Mouse (Mus musculus): ENCODE measurements around the gene Crebl2. TPM values are rescaled to one million over a fixed set of nuclear protein-coding genes. Genes with fewer than 3 reads are reported as not detected.

The Crebl2 gene
- polyA plus RNA-seq, 1 experiment from 2014 or later = 6.6 TPM

DNA sequence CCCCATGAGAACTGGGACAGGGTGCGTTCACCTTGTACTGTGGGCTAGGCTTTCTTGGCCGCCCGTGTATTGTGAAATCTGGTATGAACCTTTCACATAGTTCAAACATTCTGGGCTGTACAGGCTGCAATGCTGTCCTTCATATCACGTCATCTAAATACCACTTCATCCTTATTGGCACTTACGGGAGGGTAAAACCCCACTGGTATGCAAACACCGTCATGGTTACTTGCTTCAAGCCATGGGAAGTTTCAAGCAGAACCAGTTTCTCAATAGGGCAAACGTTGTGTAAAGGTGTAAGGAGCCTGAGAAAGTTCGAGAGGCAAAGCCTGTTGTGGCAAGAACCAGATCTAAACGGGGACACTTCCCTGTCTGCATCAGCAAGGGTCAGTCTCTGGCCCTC, 27.3 kb upstream of the Crebl2 start:
- no peak overlapping the region for H3K9ac ChIP-seq (replicated peaks)
- H3K4me1 ChIP-seq (ENCODE audit: insufficient read depth) = peaks cover 7% of the 10 kb centered on the region; the same call in 1 of the 2 replicates
- no peaks in the 10 kb centered on the region for H3K9me3 ChIP-seq (ENCODE audit: low read length)
- peak overlapping the region; percentile 14 for H3K4me2 ChIP-seq (ENCODE audit: low read depth, low read length)
- DNase-seq = no peak
- H3K4me3 ChIP-seq (ENCODE audit: low read depth, low read length) = no peak overlapping the region
- H3K27ac ChIP-seq (ENCODE audit: low read depth) = peak overlapping the region; percentile 9; the same call in 1 of the 2 replicates
- no peaks in the 10 kb centered on the region for H3K27me3 ChIP-seq (ENCODE audit: insufficient read depth, low read length)
- H3K36me3 ChIP-seq (replicated peaks; ENCODE audit: insufficient read depth, low read length) = no peaks in the 10 kb centered on the region
- TF ChIP-seq EP300 (IDR thresholded peaks at IDR 0.05; ENCODE audit: low read depth) (peak; percentile 39), CTCF (IDR thresholded peaks at IDR 0.05; ENCODE audit: low read depth) (no peak)
- peak; percentile 82 for ATAC-seq
- 55% methylated on average over 9 of the region's 9 CpGs for WGBS (ENCODE audit: insufficient replicate concordance)

DNA sequence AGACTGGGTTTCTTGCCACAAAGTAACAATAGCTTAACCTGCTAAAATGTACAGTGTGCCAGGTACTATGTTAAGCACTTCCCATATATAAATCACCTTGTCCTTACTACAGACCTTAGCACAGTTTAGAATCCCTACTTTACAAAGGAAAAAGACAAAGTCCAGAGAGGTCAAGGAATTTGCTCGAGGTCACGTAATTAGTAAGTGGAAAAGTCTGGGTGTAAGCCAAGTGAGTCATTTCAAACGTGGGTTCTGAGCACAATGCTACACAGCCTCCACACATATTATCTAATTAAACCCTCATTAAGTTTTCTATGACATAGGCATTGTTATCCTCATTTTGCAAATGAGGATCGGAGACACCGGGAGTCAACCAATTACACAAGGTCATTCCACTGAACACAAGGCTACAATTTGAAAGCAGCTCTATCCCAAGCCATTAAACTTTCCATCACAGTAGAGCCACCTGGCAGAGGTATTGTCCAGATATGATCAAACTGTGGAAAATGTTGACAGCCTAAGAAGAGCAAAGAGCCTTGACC, 25.1 kb upstream of the Crebl2 start:
- Histone ChIP-seq H3K9ac (replicated peaks) (no peak overlapping the region), H3K36me3 (replicated peaks; ENCODE audit: insufficient read depth, low read length) (no peaks in the 10 kb centered on the region), H3K9me3 (ENCODE audit: low read length) (no peaks in the 10 kb centered on the region), H3K4me1 (ENCODE audit: insufficient read depth) (peaks cover 7% of the 10 kb centered on the region; the same call in 1 of the 2 replicates), H3K27ac (ENCODE audit: low read depth) (no peak overlapping the region), H3K4me3 (ENCODE audit: low read depth, low read length) (no peak overlapping the region), H3K4me2 (ENCODE audit: low read depth, low read length) (no peak overlapping the region), H3K27me3 (ENCODE audit: insufficient read depth, low read length) (no peaks in the 10 kb centered on the region)
- no peak for DNase-seq
- TF ChIP-seq EP300 (IDR thresholded peaks at IDR 0.05; ENCODE audit: low read depth) (no peak), CTCF (IDR thresholded peaks at IDR 0.05; ENCODE audit: low read depth) (no peak)
- WGBS (ENCODE audit: insufficient replicate concordance) = 68% methylated on average over 5 of the region's 5 CpGs
- no peak for ATAC-seq

DNA sequence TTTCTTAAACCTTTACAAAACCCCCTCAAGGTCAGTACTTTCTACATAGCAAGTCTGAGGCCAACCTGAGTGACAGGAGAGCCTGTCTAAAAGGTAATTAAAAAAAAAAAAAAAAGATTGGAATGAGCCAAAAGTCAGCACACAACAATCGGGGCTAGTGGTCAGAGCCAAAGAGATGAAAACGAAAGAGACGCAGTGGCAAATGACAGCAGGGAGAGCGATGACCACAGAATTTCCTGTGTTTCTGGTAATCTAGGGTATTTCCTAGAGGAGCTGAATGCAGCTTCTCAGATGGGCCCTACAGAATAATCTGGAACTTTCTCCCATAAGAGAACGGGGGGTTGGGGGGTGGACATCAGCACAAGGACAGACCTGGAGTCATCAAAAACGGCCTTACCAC, 23.8 kb upstream of the Crebl2 start:
- DNase-seq (no peak), ATAC-seq (no peak)
- Histone ChIP-seq H3K36me3 (replicated peaks; ENCODE audit: insufficient read depth, low read length) (no peaks in the 10 kb centered on the region), H3K27me3 (ENCODE audit: insufficient read depth, low read length) (no peaks in the 10 kb centered on the region), H3K27ac (ENCODE audit: low read depth) (no peak overlapping the region), H3K4me2 (ENCODE audit: low read depth, low read length) (no peak overlapping the region), H3K4me1 (ENCODE audit: insufficient read depth) (peaks cover 4% of the 10 kb centered on the region; the same call in 1 of the 2 replicates), H3K9ac (replicated peaks) (no peak overlapping the region), H3K4me3 (ENCODE audit: low read depth, low read length) (no peak overlapping the region), H3K9me3 (ENCODE audit: low read length) (no peaks in the 10 kb centered on the region)
- 41% methylated on average over 6 of the region's 6 CpGs for WGBS (ENCODE audit: insufficient replicate concordance)
- TF ChIP-seq EP300 (IDR thresholded peaks at IDR 0.05; ENCODE audit: low read depth) = no peak

DNA sequence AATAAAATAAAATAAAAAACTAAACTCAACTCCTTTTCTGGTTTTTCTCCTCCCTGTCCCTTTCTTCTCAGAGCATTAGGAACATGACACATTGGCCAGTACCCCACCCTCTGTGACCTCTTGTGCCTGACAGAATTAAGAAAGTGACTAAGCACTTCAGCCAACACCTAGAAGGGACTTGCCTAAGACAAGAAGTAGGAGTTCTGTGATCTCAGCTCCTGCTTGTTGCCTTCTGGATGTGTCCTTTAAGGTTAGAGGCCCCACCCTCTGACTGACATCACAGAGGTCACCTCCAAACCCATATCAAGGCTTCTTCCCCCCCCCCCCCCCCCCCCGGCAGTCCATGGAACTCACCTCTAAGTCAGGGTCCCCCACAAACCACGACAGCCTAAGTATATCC, 22.9 kb upstream of the Crebl2 start:
- no peaks in the 10 kb centered on the region for H3K36me3 ChIP-seq (replicated peaks; ENCODE audit: insufficient read depth, low read length)
- no peaks in the 10 kb centered on the region for H3K27me3 ChIP-seq (ENCODE audit: insufficient read depth, low read length)
- H3K4me3 ChIP-seq (ENCODE audit: low read depth, low read length) = no peak overlapping the region
- peaks cover 4% of the 10 kb centered on the region; the same call in 1 of the 2 replicates for H3K4me1 ChIP-seq (ENCODE audit: insufficient read depth)
- no peak overlapping the region for H3K4me2 ChIP-seq (ENCODE audit: low read depth, low read length)
- TF ChIP-seq CTCF (IDR thresholded peaks at IDR 0.05; ENCODE audit: low read depth) = no peak
- TF ChIP-seq EP300 (IDR thresholded peaks at IDR 0.05; ENCODE audit: low read depth) = no peak
- no peak for DNase-seq
- H3K27ac ChIP-seq (ENCODE audit: low read depth) = no peak overlapping the region
- 67% methylated on average over 1 of the region's 2 CpGs for WGBS (ENCODE audit: insufficient replicate concordance)
- H3K9ac ChIP-seq (replicated peaks) = no peak overlapping the region
- no peaks in the 10 kb centered on the region for H3K9me3 ChIP-seq (ENCODE audit: low read length)
- no peak for ATAC-seq

DNA sequence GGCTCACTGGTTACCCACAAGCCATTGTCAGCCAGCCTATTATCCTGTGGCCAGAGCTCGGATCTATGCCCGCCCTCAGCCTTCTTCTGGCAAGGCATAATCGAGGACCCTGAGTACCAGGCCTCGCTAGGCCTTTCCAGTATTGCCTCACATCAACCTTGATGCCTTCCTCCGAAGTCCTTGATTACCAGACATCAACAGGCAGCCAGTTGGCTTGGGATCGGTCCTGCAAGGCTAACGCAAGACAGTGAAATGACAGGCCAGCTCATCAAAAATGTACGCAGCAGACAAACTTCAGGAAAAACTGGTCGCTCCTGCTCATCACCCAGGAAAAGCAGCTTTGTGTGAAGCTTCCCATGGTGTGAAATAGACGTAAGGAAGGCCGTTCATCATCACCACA, 22.2 kb upstream of the Crebl2 start:
- no peaks in the 10 kb centered on the region for H3K4me1 ChIP-seq (ENCODE audit: insufficient read depth)
- no peaks in the 10 kb centered on the region for H3K36me3 ChIP-seq (replicated peaks; ENCODE audit: insufficient read depth, low read length)
- no peak overlapping the region for H3K9ac ChIP-seq (replicated peaks)
- TF ChIP-seq EP300 (IDR thresholded peaks at IDR 0.05; ENCODE audit: low read depth) (no peak), CTCF (IDR thresholded peaks at IDR 0.05; ENCODE audit: low read depth) (no peak)
- 82% methylated on average over 11 of the region's 11 CpGs for WGBS (ENCODE audit: insufficient replicate concordance)
- no peaks in the 10 kb centered on the region for H3K9me3 ChIP-seq (ENCODE audit: low read length)
- H3K4me3 ChIP-seq (ENCODE audit: low read depth, low read length) = no peak overlapping the region
- no peaks in the 10 kb centered on the region for H3K27me3 ChIP-seq (ENCODE audit: insufficient read depth, low read length)
- no peak overlapping the region for H3K4me2 ChIP-seq (ENCODE audit: low read depth, low read length)
- DNase-seq (no peak), ATAC-seq (no peak)
- H3K27ac ChIP-seq (ENCODE audit: low read depth) = no peak overlapping the region

DNA sequence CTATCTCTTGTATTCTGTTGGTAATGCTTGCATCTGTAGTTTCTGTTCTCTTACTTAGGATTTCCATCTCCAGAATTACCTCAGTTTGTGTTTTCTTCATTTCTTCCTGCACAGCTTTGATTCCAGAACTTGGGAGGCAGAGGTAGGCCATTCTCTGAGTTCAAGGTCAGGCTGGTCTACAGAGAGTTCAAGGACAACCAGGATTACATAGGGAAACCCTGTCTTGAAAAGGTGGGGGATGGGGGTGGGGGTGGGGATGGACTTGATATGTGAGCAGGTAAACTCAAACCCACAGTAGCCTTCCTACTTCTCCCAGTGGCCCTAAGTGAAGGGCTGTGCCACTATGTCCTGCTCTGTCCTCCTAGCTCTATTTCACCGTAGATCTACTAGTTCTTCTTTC, 16.9 kb upstream of the Crebl2 start:
- Histone ChIP-seq H3K27ac (ENCODE audit: low read depth) (no peak overlapping the region), H3K4me2 (ENCODE audit: low read depth, low read length) (no peak overlapping the region), H3K9me3 (ENCODE audit: low read length) (no peaks in the 10 kb centered on the region), H3K9ac (replicated peaks) (no peak overlapping the region), H3K4me1 (ENCODE audit: insufficient read depth) (no peaks in the 10 kb centered on the region), H3K27me3 (ENCODE audit: insufficient read depth, low read length) (no peaks in the 10 kb centered on the region), H3K36me3 (replicated peaks; ENCODE audit: insufficient read depth, low read length) (no peaks in the 10 kb centered on the region), H3K4me3 (ENCODE audit: low read depth, low read length) (no peak overlapping the region)
- WGBS (ENCODE audit: insufficient replicate concordance) = 67% methylated on average over 1 of the region's 1 CpGs
- no peak for TF ChIP-seq CTCF (IDR thresholded peaks at IDR 0.05; ENCODE audit: low read depth)
- TF ChIP-seq EP300 (IDR thresholded peaks at IDR 0.05; ENCODE audit: low read depth) = no peak
- no peak for ATAC-seq
- DNase-seq = no peak
